Mouse (Mus musculus) gastrocnemius, postnatal 36 days (tissue): ENCODE data around the gene 2310007B03Rik. TPM values are rescaled to one million over a fixed set of nuclear protein-coding genes. Genes with fewer than 3 reads are reported as not detected.

Source experiments
- DNase-seq, 2 experiments: peaks; one replicate each; pipeline ENCODE4 v3.0.0; 2022
- intact Hi-C: fragments of 180-260 bp; cut with DNase I; formaldehyde crosslinking; loops from one replicate; pipeline ENCODE4 v1.15.1; 2025
- total RNA-seq, 2 experiments: library from RNA; stranded (reverse); gene quantifications; 2 replicates each; pipeline ENCODE4 v1.2.3; 2021

Gene 2310007B03Rik
- total RNA-seq, 2 experiments from 2014 or later, result not detected

DNA sequence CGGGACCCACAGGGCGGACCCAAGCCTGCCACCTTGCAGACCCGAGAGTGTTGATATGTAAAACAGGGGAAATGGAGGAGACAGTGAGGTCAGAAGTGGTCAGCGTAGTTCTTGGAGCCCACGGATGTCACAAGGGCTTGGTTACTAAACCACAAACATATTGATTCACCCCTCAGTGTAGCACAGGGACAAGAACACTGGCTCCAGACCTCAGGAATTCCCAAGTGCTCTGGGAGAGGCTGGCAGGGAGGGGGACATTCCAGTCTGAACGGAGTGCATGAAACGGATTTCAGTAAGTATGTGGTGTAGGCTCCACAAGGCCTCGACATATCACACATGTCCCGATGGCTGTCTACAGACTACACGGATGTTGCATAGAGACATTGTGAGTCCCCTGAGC is 1.2 kb upstream of the 2310007B03Rik start:
- intact Hi-C loops, result no loop called here
- no peak for DNase-seq

DNA sequence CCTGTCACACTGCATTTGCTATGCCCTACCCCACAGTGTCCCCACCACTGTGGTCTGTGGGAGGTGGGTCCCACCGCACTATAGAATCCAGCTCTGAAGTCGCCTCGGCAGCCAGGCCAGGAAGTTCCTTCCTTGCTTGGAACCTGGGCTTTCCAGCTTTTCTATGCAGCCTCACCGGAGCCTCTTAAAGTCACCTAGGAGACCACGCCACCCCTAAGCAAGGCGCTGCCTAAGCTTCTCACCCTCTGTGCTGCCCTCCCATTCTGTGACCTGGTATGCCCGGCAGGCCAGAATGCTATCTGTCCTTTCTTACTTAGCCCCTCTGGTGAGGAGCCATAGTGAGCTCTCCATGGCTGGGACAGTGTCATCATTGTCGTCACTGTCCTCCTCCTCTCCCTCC is 602 bp upstream of the 2310007B03Rik start:
- no peak for DNase-seq
- intact Hi-C loops, result no loop called here

DNA sequence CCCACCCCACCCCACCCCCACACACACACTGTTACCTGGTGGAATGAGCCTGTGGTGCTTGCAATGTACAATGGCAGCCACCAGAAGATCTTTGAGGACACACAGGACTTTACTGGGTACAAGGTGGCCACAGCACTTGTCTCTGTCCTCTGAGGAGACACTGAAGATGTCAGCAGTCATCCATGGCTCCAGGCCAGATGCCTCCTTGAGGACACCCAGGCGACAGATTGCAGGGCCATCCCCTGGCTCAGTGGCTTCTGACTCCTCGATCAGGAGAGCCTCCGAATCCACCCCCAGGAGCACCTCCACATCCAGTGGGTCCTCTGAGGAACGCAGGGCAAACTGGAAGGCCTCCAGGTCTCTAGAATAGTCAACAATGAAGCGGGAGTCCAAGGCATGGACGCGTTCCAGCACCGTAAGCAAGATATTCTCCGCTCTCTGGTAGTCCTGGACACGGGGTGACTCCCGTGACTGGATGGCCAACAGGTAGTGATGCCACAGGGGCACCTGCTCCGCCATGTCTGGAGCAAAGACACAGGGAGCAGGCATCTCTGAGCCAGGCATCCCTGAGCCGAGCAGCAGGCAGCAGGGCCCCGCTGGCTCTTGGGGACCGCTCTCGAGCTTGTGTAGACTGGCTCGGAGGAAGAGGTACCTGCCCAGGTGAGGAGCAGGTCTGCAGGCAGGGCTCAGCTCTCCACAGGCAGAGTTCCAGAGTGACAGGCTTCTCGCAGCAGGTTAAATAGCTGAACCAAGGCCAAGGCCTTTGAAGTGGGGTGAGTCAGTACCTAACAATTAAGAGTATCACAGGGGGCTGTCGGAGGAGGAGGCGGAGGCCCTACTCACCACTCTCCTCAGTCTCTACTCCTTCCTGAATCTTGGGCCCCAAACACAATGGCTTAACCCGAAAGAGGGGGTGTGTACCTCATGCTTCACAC is 915 bp downstream of the 2310007B03Rik start:
- intact Hi-C loops, result no loop called here
- DNase-seq, result no peak

DNA sequence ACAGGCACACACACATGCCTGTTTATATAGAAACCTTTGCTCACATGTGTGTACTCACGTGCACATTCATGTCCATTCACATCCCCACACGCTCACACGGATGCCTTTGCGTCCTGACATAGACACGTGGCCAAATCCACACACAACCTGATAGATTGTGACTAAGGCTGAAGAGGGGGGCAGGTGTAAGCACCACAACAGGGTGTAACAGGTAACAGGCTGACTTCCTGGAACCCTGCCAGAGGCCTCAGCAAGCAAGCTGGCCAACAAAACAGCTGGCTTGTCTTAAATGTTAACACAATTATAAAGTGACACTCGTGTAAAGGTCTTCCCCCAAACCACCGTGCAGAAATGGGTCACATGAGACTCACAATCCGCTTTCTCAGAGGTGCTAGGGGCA is 1.8 kb downstream of the 2310007B03Rik start:
- no peak for DNase-seq
- intact Hi-C loops, result no loop called here

- no peak for DNase-seq
- intact Hi-C loops, result no loop called here
These were observed 3.2 kb downstream of the 2310007B03Rik start for GRCm38 (mm10) chr1:93157566-93157965.

DNA sequence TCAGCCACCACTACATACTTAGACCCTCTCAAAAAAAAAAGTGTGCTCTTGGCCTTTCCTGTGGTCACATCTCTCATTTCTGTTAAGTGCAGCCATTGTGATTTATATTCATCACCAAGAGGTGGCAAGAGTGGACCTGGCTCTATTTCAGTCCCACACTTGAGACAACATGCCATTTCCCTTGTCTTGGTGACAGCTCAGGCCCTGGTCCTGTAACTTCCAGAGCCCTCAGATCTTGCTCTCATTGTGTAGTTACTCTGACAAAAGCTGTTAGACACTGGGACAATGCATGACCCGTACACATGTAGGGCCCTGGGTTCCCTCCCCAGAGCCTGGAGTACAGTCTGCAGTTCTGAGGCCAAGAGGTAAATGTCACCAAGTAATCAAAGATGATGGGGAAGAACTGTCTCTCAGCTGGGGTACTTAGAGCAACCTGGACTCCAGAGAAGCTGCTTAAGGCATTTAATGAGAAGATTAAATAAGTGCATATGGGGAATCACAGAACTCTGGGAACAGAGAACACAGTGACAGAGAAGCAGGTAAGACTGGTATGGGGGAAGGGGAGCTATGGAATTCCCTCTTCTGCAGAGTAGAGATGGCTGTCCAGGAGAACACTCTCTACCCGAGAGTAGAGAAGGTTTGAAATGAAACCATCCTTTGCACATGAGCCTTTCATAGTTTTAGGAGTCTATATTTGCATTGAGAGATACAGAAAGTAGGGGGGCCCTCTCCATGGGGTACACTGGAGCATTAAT is 9.7 kb downstream of the 2310007B03Rik start:
- DNase-seq, result no peak
- intact Hi-C loops, result no loop called here

DNA sequence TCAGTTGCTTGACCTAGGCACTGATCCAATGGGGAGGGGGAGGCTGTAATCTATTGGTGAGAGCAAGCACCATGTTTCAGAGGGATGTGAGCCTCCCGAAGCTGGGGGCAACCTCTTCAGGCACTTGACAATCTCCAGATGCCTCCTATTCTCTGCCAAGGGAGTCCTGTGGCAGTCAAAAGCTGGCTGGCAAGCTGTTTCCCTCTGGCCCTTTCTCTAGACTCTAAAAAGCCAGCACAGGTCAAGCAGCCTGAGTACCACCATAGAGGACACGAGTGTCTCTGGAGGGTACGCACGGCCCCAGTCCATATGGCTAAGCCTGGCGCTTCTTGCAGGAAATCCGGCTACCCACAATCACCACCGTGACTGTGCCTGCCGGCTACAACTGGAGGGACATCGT is 16.6 kb downstream of the 2310007B03Rik start:
- intact Hi-C loops, result no loop called here
- DNase-seq, result no peak

GRCm38 (mm10) chr1:93142871-93143270 is 17.9 kb downstream of the 2310007B03Rik start:
- intact Hi-C loops, result no loop called here
- DNase-seq, result no peak

- intact Hi-C loops, result no loop called here
- no peak for DNase-seq
These were observed 21.0 kb downstream of the 2310007B03Rik start for GRCm38 (mm10) chr1:93139713-93140112.

DNA sequence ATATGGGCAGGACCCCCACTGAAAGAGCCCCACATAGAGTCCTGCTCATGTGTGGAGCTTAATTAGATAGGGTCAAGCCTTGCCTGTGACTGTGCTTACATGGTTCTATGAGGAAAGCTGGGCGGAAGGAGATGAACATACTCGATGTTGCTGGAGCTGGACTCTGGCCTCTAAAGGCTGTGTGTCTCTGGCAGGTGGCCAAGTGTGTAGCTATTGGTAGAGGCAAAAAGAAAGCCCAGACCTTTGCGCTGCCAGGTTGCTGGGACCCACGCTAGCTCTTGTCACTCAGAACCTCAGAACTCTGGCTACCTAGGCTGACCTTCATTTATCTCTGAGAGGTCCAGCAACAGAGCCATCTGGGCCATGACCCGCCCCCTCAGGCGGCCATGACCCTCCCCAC is 22.2 kb downstream of the 2310007B03Rik start:
- no peak for DNase-seq
- intact Hi-C loops, result no loop called here

DNA sequence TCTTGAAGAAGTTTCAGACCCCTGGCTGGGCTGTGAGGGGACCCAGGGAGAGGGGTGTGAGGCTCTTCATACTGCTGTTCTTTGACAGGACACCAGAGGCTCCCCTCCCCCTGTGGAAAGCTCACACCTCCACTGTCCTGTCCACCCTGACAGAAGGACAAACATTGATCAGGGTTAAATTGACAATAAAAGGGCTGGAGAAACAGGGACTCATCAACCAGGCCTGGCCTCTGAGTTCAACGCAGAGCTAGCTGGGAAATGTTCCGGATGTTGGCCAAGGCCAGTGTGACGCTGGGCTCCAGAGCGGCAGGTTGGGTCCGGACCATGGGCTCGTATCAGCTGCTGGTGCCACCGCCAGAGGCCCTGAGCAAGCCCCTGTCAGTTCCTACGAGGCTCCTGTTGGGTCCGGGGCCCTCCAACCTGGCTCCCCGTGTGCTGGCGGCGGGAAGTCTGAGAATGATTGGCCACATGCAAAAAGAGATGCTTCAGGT is 25.7 kb downstream of the 2310007B03Rik start, which contains the start of gene Agxt:
Gene Agxt, plus strand, starts transcription at position 205 of the 491 bp plus-strand sequence.
- DNase-seq, result no peak
- intact Hi-C loops, result no loop called here

- intact Hi-C loops, result no loop called here
These were observed 28.1 kb downstream of the 2310007B03Rik start for GRCm38 (mm10) chr1:93132676-93133075.

DNA sequence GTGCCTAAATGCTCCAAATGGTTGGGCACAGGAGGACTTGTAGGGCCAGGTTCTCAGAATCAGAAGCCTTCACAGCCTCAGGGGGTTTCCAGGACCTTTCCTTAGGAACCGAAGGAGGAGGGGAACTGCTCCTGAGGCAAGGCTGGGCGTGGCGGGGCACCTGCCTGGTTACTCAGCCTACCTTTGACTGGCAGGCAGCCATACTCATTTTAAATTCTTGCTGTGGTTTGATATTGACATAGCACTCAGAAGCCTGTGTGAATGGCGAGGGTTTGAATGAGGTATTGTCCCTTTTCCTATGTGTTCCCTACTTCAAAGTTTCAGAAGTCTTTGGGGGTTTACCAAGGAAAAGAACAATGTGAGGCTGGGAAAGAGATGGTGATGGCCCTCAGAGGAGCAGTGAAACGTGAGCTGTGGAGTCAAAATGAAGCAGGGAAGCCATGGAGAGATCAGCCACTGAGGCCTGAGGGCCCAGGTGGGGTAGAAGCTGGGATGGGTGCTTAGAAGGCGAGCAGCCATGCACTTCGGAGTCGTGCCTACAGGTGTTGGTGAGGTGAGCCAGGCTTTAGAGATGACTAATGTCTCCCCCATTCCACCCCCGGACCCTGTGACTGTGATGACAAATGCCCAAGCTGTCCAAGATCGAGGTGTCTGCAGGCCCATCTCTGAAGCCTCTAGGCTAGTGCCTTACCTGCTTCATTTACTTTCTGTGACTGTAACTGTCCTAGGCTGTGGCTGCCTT is 30.3 kb downstream of the 2310007B03Rik start:
- intact Hi-C loops, result no loop called here
- no peak for DNase-seq

More at GRCm38 (mm10) chr1:93132676-93133075, 28.1 kb downstream of the 2310007B03Rik start:
- no peak for DNase-seq

DNA sequence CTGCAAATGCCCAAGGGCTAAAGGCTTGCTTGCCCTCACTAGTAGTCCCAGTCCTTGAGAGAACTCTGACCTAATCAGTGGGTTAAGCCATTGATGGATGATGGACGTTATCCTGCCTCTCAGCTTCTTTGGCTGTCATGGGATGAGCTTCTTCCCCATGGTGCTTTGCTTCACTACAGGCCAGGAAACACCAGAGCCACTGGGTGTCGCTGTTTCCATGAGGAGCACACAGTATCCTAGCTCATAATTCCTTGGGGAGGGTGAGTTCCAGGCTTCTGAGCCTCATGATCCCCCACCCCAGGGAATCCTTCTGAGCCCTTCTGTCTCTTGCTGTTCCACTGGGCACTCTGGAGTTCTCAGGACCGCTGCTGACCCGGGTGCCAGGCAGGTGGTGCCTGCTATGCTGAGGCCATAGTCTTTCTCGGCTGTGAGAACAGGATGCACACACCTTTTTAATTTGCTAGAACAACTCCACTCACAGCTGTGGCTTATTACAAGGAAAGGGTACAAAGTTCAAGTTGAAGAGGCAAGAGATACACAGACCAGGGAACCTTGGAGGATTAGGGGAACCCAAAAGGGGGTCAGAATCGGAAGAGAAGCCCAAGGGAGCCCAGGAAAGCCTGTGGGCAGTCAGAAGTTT is 31.9 kb downstream of the 2310007B03Rik start:
- intact Hi-C loops, result no loop called here
- peak in 1 of 2 experiments; percentile 17 for DNase-seq

- DNase-seq, result no peak
- intact Hi-C loops, result no loop called here
These were observed 32.5 kb downstream of the 2310007B03Rik start for GRCm38 (mm10) chr1:93128209-93128608.

DNA sequence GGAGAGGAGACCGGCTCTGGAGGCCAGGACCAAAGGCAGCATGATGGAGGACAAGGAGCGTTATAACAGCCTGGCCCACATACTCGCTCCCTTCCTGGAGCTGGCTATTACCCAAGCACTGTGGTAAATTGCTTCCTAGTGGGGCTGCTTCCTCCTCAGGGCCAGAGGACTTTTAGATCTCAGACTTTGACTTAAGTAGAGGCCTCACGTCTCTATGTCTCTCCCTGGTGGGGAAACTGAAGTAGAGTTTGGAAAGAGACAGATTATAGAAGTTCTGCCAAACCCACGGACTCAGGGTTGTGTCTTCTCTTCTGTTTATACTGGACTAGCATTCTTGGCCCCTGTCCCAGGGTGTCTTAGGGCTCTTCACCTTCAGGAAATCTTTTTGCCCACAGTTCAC is 35.5 kb downstream of the 2310007B03Rik start:
- no peak for DNase-seq
- intact Hi-C loops, result no loop called here

GRCm38 (mm10) chr1:93124066-93124465 is 36.7 kb downstream of the 2310007B03Rik start:
- no peak for DNase-seq
- intact Hi-C loops, result no loop called here

GRCm38 (mm10) chr1:93123179-93123854 is 37.4 kb downstream of the 2310007B03Rik start:
- intact Hi-C loops, result no loop called here
- DNase-seq, result no peak

- intact Hi-C loops, result no loop called here
- no peak for DNase-seq
These were observed 41.9 kb downstream of the 2310007B03Rik start for GRCm38 (mm10) chr1:93118816-93119215.

- intact Hi-C loops, result no loop called here
- no peak for DNase-seq
These were observed 45.3 kb downstream of the 2310007B03Rik start for GRCm38 (mm10) chr1:93115471-93115870.
